Mouse (Mus musculus) midbrain, postnatal 0 days (tissue): ENCODE results near the gene Trp63. TPM values are rescaled to one million over a fixed set of nuclear protein-coding genes. Genes with fewer than 3 reads are reported as not detected.
A peak's percentile ranks its signal among the peaks of the same experiment; 100 is the strongest.

Experiments used
- ATAC-seq: fragments of 200-750 bp; cut with Nextera tagmentation; 2 replicates; pipeline ENCODE4 v1.8.0; 2017; ENCODE audit warnings: moderate number of reproducible peaks, mild to moderate bottlenecking, moderate TSS enrichment, moderate library complexity; ENCODE audit not compliant: low FRiP score
- DNase-seq: peaks from one replicate; pipeline ENCODE4 v3.0.0-alpha.2; 2015; ENCODE audit warnings: low spot score
- H3K27ac ChIP-seq: fragments of 300-500 bp; sonication (generic); 2 replicates; pipeline ENCODE4 v1.5.1; 2014; ENCODE audit warnings: low read depth, mild to moderate bottlenecking, low read length, mixed read lengths
- H3K27me3 ChIP-seq: fragments of 300-500 bp; sonication (generic); 2 replicates; pipeline ENCODE4 v1.6.1; 2014; ENCODE audit warnings: low read length, control low read depth, mixed read lengths; ENCODE audit not compliant: insufficient read depth
- H3K36me3 ChIP-seq: fragments of 300-500 bp; sonication (generic); 2 replicates; pipeline ENCODE4 v1.6.1; 2014; ENCODE audit warnings: low read length, control low read depth, mixed read lengths; ENCODE audit not compliant: insufficient read depth
- H3K4me1 ChIP-seq: fragments of 300-500 bp; sonication (generic); 2 replicates; pipeline ENCODE4 v1.6.1; 2014; ENCODE audit warnings: mild to moderate bottlenecking, control low read depth, antibody characterized with exemption, low read length, mixed read lengths; ENCODE audit not compliant: insufficient read depth
- H3K4me2 ChIP-seq: fragments of 300-500 bp; sonication (generic); 2 replicates; pipeline ENCODE4 v1.6.1; 2014; ENCODE audit warnings: low read depth, mild to moderate bottlenecking, low read length, mixed read lengths; ENCODE audit not compliant: poor library complexity, severe bottlenecking
- H3K4me3 ChIP-seq: fragments of 300-500 bp; sonication (generic); 2 replicates; pipeline ENCODE4 v1.5.1; 2014; ENCODE audit warnings: low read depth, mild to moderate bottlenecking, low read length, moderate library complexity
- H3K9ac ChIP-seq: fragments of 300-500 bp; sonication (generic); replicated peaks from 2 replicates; pipeline ENCODE4 v1.6.1; 2014; ENCODE audit warnings: mild to moderate bottlenecking, low read length, moderate library complexity, mixed read lengths; ENCODE audit not compliant: poor library complexity, severe bottlenecking
- H3K9me3 ChIP-seq: fragments of 300-500 bp; sonication (generic); 2 replicates; pipeline ENCODE4 v1.6.1; 2016; ENCODE audit warnings: low read length, control low read depth
- CTCF ChIP-seq: IDR thresholded peaks from 2 replicates; pipeline ENCODE4 v1.5.1; 2016; ENCODE audit warnings: antibody characterized with exemption, mild to moderate bottlenecking
- WGBS: fragments of 180-500 bp; shearing (Covaris S2); extraction: QIAGEN DNeasy Blood & Tissue Kit; methylation state at CpG from one replicate; pipeline ENCODE4 v1.1.7; 2014; 5-methylcytosine and 5-hydroxymethylcytosine counted together
- polyA plus RNA-seq: library from polyadenylated mRNA; unstranded; fragments of >200 nt; fragmentation: Nextera tagmentation; extraction: Ambion mirVana; gene quantifications from 2 replicates; pipeline ENCODE4 v1.2.1, GENCODE M21; 2015
- total RNA-seq: library from RNA; depleted of rRNA; stranded (reverse); fragments of >200 nt; gene quantifications from 2 replicates; pipeline ENCODE4 v1.2.3, GENCODE M21; 2014

Trp63 gene
- total and polyA plus RNA-seq, 2 experiments from 2014 or later = 0.10 to 0.55 TPM

- Histone ChIP-seq H3K27me3 (no peaks in the 10 kb centered on the region), H3K9ac (no peak overlapping the region), H3K27ac (no peak overlapping the region), H3K4me3 (no peak overlapping the region), H3K9me3 (no peaks in the 10 kb centered on the region), H3K36me3 (no peaks in the 10 kb centered on the region), H3K4me2 (no peak overlapping the region), H3K4me1 (no peaks in the 10 kb centered on the region)
- no peak for TF ChIP-seq CTCF
- DNase-seq = no peak
- ATAC-seq = no peak
- 78% methylated on average over 5 of the region's 5 CpGs for WGBS
These were observed 39.6 kb downstream of the Trp63 start for GRCm38 (mm10) chr16:25723131-25723530.

DNA sequence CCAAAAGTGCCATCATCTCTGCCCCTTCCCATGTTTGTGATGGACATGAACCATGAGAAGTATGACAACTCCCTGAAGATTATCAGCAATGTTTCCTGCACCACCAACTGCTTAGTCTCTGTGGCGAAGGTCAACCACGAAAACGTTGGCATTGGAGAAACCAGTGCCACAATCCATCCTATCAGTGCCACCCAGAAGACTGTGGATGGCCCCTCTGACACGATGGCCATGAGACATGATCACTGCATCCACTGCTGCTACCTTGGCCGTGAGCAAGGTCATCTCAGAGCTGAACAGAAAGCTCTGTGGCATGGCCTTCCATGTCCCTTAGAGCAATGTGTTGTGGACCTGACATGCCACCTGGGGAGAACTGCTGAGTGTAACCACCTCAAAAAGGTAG is 43.4 kb downstream of the Trp63 start:
- no peak overlapping the region for H3K27ac ChIP-seq
- no peak for ATAC-seq
- no peak overlapping the region for H3K9ac ChIP-seq
- H3K36me3 ChIP-seq = no peaks in the 10 kb centered on the region
- DNase-seq = no peak
- H3K4me1 ChIP-seq = no peaks in the 10 kb centered on the region
- no peaks in the 10 kb centered on the region for H3K27me3 ChIP-seq
- TF ChIP-seq CTCF = no peak
- H3K4me2 ChIP-seq = no peak overlapping the region
- WGBS = 94% methylated on average over 5 of the region's 5 CpGs
- H3K9me3 ChIP-seq = no peaks in the 10 kb centered on the region
- H3K4me3 ChIP-seq = no peak overlapping the region

GRCm38 (mm10) chr16:25727957-25728506 is 44.5 kb downstream of the Trp63 start:
- Histone ChIP-seq H3K27ac (no peak overlapping the region), H3K9me3 (no peaks in the 10 kb centered on the region), H3K4me1 (no peaks in the 10 kb centered on the region), H3K27me3 (no peaks in the 10 kb centered on the region), H3K4me2 (no peak overlapping the region), H3K36me3 (no peaks in the 10 kb centered on the region), H3K4me3 (no peak overlapping the region), H3K9ac (no peak overlapping the region)
- no peak for ATAC-seq
- WGBS = 76% methylated on average over 7 of the region's 7 CpGs
- TF ChIP-seq CTCF = no peak
- no peak for DNase-seq

DNA sequence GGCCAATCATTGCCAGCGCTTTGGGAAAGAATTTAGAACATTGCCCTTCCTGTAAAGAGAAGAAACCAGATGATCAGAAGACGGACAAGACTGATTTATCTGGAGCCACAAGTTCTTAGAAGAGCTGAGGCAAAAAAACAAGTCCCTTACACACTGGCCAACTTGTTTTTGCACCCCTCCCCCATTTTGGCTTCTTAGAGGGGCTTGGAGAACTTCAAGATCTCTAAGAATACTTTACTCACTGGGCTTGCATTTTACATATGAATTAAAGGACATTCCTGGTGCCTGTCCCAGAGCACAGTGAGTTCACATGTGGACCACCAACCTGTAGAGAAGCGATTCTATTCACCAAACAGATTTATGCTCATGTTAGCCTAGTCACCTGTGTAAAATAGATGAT is 53.3 kb downstream of the Trp63 start:
- DNase-seq (no peak), ATAC-seq (no peak)
- Histone ChIP-seq H3K9me3 (no peaks in the 10 kb centered on the region), H3K4me3 (no peak overlapping the region), H3K27me3 (no peaks in the 10 kb centered on the region), H3K36me3 (no peaks in the 10 kb centered on the region), H3K4me1 (no peaks in the 10 kb centered on the region), H3K9ac (no peak overlapping the region), H3K4me2 (no peak overlapping the region), H3K27ac (no peak overlapping the region)
- 82% methylated on average over 3 of the region's 3 CpGs for WGBS
- no peak for TF ChIP-seq CTCF

DNA sequence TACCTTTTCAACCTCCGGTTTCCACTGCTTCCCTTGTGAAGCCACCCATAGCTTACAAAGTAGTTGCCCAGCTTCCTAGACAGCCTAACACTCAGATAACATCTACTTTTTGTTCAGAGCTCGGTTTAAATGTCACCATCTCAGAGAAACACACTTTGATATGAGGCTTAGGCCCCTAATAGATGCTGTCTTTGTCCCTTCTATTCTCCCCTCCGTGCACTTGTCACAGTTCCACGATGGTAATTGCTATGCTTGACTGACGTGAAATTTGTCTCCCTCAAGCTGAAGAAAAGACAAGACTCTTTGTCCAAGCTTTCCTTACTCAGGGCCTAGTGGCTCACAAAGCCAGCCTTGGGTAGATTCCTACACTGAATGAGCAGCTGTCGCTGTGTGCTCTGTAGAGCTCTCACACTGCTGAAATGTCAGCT is 54.1 kb downstream of the Trp63 start:
- Histone ChIP-seq H3K4me1 (no peaks in the 10 kb centered on the region), H3K27ac (no peak overlapping the region), H3K4me2 (no peak overlapping the region), H3K9ac (no peak overlapping the region), H3K36me3 (no peaks in the 10 kb centered on the region), H3K4me3 (no peak overlapping the region), H3K9me3 (no peaks in the 10 kb centered on the region), H3K27me3 (no peaks in the 10 kb centered on the region)
- no peak for TF ChIP-seq CTCF
- ATAC-seq = no peak
- 15% methylated on average over 6 of the region's 6 CpGs for WGBS
- DNase-seq = peak; percentile 35

DNA sequence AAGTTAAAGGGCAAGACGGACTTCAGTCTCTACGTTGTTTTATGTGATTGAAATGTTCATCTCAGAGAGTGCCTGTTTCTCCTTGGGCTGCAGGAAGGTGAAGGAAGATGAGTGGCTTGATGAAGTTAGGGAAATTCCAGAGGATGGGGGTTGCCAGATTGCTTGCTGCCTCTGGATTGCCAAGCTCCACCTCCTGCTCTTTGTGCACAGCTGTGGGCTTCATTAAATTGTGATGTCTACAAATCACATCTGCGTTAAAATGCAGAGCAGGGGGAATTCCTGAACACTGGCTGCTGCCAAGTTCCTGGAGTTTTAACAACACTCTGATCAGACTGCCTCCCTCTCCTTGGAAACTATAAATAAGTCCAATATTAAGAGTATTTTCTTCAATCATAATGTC is 63.2 kb downstream of the Trp63 start:
- DNase-seq = peak; percentile 17
- Histone ChIP-seq H3K27me3 (no peaks in the 10 kb centered on the region), H3K9me3 (no peaks in the 10 kb centered on the region), H3K4me2 (no peak overlapping the region), H3K9ac (no peak overlapping the region), H3K27ac (no peak overlapping the region), H3K36me3 (no peaks in the 10 kb centered on the region), H3K4me3 (no peak overlapping the region), H3K4me1 (no peaks in the 10 kb centered on the region)
- 46% methylated on average over 3 of the region's 3 CpGs for WGBS
- ATAC-seq = no peak
- no peak for TF ChIP-seq CTCF
